Mouse (Mus musculus) right cerebral cortex, adult 18-20 months (tissue): Measurements from ENCODE around the gene Prkca.

Source experiments
- DNase-seq: peaks from one replicate; pipeline ENCODE4 v3.0.0; 2022; ENCODE audit warnings: mixed read lengths

Prkca gene

GRCm38 (mm10) chr11:107982225-107982896 lies 361.4 kb downstream of the Prkca start:
- DNase-seq: peak; percentile 40

GRCm38 (mm10) chr11:107979497-107980174 lies 364.1 kb downstream of the Prkca start:
- no peak for DNase-seq

DNA sequence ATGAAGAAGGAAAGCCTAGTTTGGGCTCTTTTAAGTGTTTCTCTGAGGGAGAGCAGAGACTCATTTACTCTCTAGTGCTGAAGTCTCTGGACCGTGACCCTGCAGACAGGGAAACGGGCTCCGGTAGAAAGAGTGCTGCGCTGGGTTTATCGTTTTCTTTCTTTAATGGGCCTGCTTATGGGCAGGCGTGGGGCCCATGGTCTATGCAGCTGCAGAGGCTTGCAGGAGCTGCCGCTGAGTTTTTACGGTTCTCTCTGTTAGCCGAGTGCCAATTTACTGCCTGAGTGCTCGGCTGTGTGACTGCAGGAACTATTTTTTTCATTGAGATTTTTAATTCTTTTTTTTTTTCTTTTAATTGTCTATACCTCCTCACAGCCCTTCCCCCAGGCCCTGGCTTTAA lies 373.8 kb downstream of the Prkca start:
- no peak for DNase-seq

- no peak for DNase-seq
Observed at GRCm38 (mm10) chr11:107968147-107968546, 375.6 kb downstream of the Prkca start.

- no peak for DNase-seq
Observed at GRCm38 (mm10) chr11:107966229-107966628, 377.5 kb downstream of the Prkca start.

GRCm38 (mm10) chr11:107965449-107965848 lies 378.3 kb downstream of the Prkca start:
- DNase-seq: peak; percentile 56

GRCm38 (mm10) chr11:107957566-107958350 lies 386.0 kb downstream of the Prkca start:
- DNase-seq: no peak

DNA sequence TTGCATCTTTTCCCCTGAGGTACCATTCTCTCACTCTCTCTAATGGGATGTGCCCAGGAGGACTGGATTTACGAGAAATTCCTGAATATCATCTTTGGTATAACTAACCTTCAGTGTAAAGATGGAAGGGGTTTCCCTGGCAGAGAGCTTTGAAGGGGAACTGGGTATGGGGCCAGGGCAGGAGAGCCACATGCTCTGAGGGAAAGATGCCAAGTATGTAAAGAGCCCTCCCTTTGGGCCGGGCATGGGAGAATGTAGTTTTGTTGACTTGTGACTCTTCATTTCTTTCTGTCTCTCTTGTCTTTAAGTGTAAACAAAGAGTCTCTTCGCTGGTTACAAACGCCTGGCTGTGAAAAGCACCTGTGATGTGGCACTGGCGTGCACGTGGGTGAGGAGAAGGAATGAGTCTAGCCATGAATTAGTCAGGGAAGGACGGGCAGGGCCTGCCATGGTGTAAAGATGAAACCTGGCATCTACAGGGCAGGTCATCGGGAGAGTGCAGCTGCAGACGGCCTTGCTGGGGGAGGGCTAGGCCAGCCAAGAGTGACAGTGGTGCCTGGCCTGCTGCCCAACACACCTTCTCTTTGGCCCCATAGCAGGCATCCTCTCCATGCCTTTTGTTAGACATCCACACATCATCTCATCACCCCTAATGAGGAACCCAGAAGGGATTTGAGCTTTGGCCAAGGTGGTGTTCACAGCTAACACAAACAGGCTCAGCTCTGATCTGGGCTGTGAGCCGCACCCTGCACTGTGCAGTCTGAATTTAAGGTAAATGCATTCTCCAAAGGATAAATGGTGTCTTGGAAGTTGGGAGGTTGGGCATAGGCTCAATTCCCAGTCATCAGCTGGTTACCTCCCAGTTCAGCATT lies 388.3 kb downstream of the Prkca start:
- no peak for DNase-seq

GRCm38 (mm10) chr11:107951431-107951830 lies 392.3 kb downstream of the Prkca start:
- no peak for DNase-seq

- DNase-seq: no peak
Observed at GRCm38 (mm10) chr11:107950658-107951057, 393.1 kb downstream of the Prkca start.

DNA sequence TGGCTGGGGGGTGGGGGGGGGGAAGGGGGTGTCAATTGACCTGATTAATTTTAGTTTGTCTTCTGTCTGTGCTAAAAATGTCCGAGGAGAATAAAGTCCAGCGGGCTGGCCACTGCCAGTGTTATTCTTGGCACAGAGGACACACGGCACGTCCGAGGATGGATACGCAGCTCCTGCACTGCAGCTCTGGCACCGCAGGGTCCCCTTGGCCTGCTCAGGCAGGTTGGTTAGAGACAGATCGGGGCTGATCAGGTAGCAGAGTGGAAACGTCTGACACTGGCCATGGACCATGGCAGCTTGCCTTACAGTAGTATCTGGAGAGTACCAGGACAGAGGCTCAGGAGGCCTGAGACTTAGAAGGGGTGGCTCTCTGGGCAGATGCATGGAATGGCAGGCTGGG lies 393.5 kb downstream of the Prkca start:
- DNase-seq: no peak

GRCm38 (mm10) chr11:107947951-107948350 lies 395.8 kb downstream of the Prkca start:
- DNase-seq: no peak

- DNase-seq: no peak
Observed at GRCm38 (mm10) chr11:107946823-107947222, 396.9 kb downstream of the Prkca start.

DNA sequence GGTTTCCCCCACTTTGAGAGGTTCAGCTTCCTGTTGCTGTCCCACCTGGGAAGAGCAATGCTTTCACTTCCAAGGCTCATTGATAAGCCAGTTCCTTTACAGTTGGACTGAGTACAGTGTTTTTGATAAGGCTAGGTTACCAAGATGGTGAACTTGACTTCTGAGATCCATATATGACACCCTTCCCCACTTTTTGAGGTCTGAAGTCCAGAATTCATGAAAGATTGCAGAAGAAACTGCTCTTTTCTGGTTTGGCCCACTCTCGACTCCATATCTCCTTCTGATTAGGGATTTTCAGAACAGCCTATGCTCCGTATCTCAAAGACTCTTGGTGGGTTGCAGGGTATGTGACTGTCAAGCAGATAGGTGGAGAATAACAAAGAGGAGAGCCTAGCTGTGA lies 406.8 kb downstream of the Prkca start:
- no peak for DNase-seq

DNA sequence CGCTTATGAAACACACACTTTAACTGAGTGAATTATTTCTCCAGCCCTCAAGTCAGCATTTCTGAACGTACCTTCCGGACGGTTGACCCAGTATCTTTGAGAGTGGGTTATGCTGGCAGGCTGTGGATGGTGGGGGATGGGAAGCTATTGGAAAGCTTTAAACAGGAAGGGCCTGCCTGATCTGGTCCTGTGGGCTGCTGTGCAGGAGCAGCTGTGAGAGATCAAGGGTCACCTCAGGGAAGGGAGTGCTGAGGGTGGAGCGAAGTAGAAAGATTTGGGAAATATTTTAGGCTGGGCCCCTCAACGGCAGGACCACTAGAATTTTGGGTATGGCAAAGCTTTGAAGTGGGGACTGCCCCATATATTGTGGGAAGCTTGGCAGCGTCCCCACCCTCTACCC lies 412.0 kb downstream of the Prkca start:
- DNase-seq: no peak

DNA sequence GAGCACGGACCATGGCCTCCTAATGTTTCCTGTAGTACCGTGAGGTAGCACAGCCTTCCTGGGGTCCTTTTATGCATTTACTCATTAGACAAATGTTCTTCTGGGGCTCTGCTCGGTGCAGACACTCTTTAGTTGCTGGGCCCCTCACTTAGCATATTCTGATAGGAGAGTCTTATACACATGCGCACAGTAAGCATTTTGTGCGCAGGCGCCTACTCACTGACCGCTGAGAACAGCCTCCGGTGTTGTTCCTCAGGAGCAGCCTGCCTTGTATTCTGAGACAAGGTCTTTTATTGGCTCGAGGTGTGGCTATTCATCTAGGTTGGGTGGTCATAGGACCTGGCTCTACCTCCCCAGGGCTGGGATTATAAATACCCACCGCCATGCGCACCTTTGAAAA lies 412.4 kb downstream of the Prkca start:
- no peak for DNase-seq

- DNase-seq: peak; percentile 58
Observed at GRCm38 (mm10) chr11:107929712-107930111, 414.0 kb downstream of the Prkca start.

- DNase-seq: no peak
Observed at GRCm38 (mm10) chr11:107919852-107920508, 423.7 kb downstream of the Prkca start.

- DNase-seq: peak; percentile 39
Observed at GRCm38 (mm10) chr11:107917721-107918235, 425.9 kb downstream of the Prkca start.

DNA sequence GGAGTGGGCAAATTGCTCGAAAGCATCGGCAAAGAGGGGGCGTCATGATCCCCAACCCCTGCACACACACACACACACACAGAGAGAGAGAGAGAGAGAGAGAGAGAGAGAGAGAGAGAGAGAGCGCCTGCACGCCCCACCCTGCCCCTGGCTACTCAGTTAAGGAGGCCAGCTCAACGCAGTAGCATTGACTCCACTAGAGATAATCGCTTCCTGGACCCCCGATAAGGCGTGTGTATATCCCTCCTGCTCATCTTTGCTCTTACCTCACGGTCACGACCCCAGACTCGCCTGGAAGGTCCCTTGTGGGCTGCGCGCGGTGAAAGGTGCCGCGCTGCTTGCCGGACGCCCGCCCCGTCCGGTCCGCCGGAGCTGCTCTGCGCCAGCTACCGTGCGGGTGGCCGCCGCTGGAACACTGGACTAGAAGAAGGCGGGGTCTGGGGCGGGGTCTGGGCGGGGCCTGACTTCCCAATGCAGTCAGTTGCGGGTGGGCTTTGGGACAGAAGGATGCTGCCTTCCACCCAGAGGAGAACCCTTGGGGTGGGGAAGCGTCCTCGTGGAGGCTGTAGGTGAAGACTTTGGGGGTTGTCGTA lies 429.0 kb downstream of the Prkca start, which contains the start of gene Cacng5:
Gene Cacng5 (minus strand): TSS at position 422 of the 593 bp plus-strand sequence.
- DNase-seq: peak; percentile 34

- no peak for DNase-seq
Observed at GRCm38 (mm10) chr11:107913317-107913716, 430.4 kb downstream of the Prkca start.
